Mouse (Mus musculus): ENCODE results near the gene Rxrg. TPM values are rescaled to one million over a fixed set of nuclear protein-coding genes. Genes with fewer than 3 reads are reported as not detected.
A peak's percentile ranks its signal among the peaks of the same experiment; 100 is the strongest.

Gene Rxrg
- polyA plus RNA-seq, 1 experiment from 2014 or later: 0.19 TPM

DNA sequence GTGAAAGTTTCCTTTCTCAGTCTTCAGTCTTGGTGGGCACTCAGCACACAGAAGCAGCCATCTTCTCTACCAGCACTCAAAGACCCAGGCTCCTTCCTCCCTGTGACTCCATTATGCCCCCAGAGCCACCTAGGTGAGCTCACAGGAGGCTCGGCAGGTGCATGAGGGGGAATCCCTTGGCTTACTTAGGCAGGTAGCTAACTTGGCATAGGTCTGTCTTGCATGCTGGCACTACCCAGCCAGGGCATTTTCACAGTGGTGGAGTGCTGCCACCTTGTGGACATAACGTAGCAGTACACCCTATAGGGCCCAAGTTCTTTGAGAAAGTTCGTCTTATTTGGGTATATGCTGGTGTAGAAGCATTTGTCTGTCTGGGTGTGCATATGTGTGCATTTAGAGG lies 38.8 kb downstream of the Rxrg start:
- Histone ChIP-seq H3K9ac (replicated peaks) (no peak overlapping the region), H3K27ac (ENCODE audit: low read depth) (no peak overlapping the region), H3K4me2 (ENCODE audit: low read depth, low read length) (no peak overlapping the region), H3K4me1 (ENCODE audit: insufficient read depth) (no peaks in the 10 kb centered on the region), H3K36me3 (replicated peaks; ENCODE audit: insufficient read depth, low read length) (no peaks in the 10 kb centered on the region), H3K9me3 (ENCODE audit: low read length) (no peaks in the 10 kb centered on the region), H3K27me3 (ENCODE audit: insufficient read depth, low read length) (no peaks in the 10 kb centered on the region), H3K4me3 (ENCODE audit: low read depth, low read length) (no peak overlapping the region)
- ATAC-seq: peak; percentile 40; the same call in 1 of the 2 replicates
- WGBS (ENCODE audit: insufficient replicate concordance): 7% methylated on average over 3 of the region's 3 CpGs
- peak; percentile 65 for DNase-seq
- TF ChIP-seq EP300 (IDR thresholded peaks at IDR 0.05; ENCODE audit: low read depth): no peak
- TF ChIP-seq CTCF (IDR thresholded peaks at IDR 0.05; ENCODE audit: low read depth): peak; percentile 97

DNA sequence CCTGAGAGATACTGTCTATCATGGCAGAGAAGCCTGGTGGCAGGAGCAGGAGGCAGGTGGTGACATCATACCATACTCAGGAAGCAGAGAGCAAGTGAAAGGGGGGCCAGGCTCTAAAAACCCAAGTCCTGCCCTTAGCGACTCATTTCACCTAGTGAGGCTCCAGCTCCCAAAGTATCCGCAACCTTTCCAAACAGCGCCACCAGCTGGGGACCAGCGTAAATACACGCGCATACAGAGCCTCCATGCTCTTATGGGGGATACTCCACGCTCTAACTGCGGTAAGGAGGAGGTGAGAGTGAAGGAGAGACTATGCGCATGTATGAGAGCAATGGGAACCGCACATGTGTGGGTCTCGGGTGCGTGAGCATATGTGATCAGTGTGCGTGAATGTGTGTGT lies 39.9 kb downstream of the Rxrg start:
- no peaks in the 10 kb centered on the region for H3K9me3 ChIP-seq (ENCODE audit: low read length)
- H3K9ac ChIP-seq (replicated peaks): no peak overlapping the region
- WGBS (ENCODE audit: insufficient replicate concordance): 26% methylated on average over 13 of the region's 13 CpGs
- no peaks in the 10 kb centered on the region for H3K4me1 ChIP-seq (ENCODE audit: insufficient read depth)
- no peaks in the 10 kb centered on the region for H3K36me3 ChIP-seq (replicated peaks; ENCODE audit: insufficient read depth, low read length)
- no peak overlapping the region for H3K27ac ChIP-seq (ENCODE audit: low read depth)
- H3K4me3 ChIP-seq (ENCODE audit: low read depth, low read length): no peak overlapping the region
- DNase-seq (peak; percentile 53), ATAC-seq (no peak)
- H3K27me3 ChIP-seq (ENCODE audit: insufficient read depth, low read length): no peaks in the 10 kb centered on the region
- no peak overlapping the region for H3K4me2 ChIP-seq (ENCODE audit: low read depth, low read length)
- TF ChIP-seq CTCF (IDR thresholded peaks at IDR 0.05; ENCODE audit: low read depth): peak; percentile 63
- TF ChIP-seq EP300 (IDR thresholded peaks at IDR 0.05; ENCODE audit: low read depth): no peak

DNA sequence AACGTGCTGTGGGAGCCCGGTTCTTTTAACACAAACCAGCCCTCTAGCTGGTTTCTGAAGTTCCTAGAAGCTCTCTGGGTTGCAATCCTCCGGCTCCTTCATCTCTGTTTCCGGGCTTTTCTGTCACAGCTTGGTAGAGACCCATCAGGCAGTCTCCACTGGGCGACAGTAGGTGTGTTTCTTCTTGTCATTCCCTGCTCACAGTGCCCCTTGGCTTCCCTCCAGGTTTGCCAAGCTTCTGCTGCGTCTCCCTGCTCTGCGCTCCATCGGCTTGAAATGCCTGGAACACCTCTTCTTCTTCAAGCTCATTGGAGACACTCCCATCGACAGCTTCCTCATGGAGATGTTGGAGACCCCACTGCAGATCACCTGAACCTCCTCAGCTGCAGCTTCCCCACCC lies 40.7 kb downstream of the Rxrg start:
- WGBS (ENCODE audit: insufficient replicate concordance): 68% methylated on average over 9 of the region's 9 CpGs
- Histone ChIP-seq H3K4me2 (ENCODE audit: low read depth, low read length) (no peak overlapping the region), H3K4me3 (ENCODE audit: low read depth, low read length) (no peak overlapping the region), H3K4me1 (ENCODE audit: insufficient read depth) (no peaks in the 10 kb centered on the region), H3K27me3 (ENCODE audit: insufficient read depth, low read length) (no peaks in the 10 kb centered on the region), H3K9me3 (ENCODE audit: low read length) (no peaks in the 10 kb centered on the region), H3K27ac (ENCODE audit: low read depth) (no peak overlapping the region), H3K9ac (replicated peaks) (no peak overlapping the region), H3K36me3 (replicated peaks; ENCODE audit: insufficient read depth, low read length) (no peaks in the 10 kb centered on the region)
- DNase-seq: no peak
- no peak for ATAC-seq
- TF ChIP-seq CTCF (IDR thresholded peaks at IDR 0.05; ENCODE audit: low read depth): no peak
- no peak for TF ChIP-seq EP300 (IDR thresholded peaks at IDR 0.05; ENCODE audit: low read depth)

DNA sequence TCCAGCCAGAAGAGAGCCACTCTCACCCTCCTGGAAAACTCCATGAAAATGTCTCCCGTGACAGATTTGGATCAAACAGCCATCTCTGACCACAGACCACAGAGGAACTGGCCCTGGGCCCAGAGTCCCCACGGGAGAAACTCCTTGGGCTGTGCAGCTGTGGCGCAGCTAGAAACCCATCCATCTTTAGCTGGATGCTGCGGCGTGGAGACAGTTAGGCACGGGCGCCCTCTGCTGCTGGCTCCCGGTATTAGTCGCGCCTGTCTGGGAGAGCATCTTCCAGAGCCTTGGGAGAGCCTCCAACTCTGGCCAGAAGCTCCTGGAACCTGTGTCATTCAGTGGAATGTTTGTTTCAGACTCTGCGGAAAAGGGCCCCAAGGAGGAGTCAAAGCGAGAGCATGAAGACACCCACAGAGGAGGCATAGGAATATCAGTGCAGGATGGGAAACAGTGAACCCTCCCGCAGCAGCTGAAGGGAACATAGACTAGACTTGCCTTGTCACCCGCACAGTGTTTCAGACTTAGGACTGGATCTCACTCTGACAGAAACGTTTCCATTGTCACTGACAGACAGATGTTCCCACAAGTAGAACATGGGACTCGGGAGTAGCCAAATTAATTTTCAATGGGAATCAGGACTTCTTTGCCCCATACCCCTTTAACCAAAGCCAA lies 46.8 kb downstream of the Rxrg start:
- Histone ChIP-seq H3K36me3 (replicated peaks; ENCODE audit: insufficient read depth, low read length) (no peaks in the 10 kb centered on the region), H3K27me3 (ENCODE audit: insufficient read depth, low read length) (peaks cover 4% of the 10 kb centered on the region; the same call in 1 of the 2 replicates), H3K4me2 (ENCODE audit: low read depth, low read length) (no peak overlapping the region), H3K9me3 (ENCODE audit: low read length) (no peaks in the 10 kb centered on the region), H3K27ac (ENCODE audit: low read depth) (no peak overlapping the region), H3K4me1 (ENCODE audit: insufficient read depth) (no peaks in the 10 kb centered on the region), H3K9ac (replicated peaks) (no peak overlapping the region), H3K4me3 (ENCODE audit: low read depth, low read length) (no peak overlapping the region)
- no peak for ATAC-seq
- TF ChIP-seq CTCF (IDR thresholded peaks at IDR 0.05; ENCODE audit: low read depth) (peak; percentile 77), EP300 (IDR thresholded peaks at IDR 0.05; ENCODE audit: low read depth) (no peak)
- DNase-seq: peak; percentile 80
- WGBS (ENCODE audit: insufficient replicate concordance): 16% methylated on average over 16 of the region's 16 CpGs

DNA sequence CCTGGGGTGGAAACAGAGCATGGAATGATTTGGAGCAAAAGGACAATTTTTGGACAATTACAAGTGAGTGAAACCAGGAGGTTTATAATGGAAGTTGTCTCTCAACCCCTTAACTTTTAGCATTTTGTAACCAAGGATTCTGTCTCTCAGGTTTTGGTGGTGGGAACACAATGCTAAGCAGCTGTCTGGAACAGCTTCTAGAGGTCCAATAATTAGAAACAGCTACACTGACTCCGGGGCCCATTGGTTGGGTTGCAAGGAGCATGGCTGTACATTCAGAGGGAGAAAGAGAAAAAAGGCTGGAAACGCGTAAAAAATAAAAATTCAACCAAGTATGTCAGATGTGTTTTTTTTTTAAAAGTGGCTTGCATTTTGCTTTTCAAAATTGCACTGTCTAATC lies 50.5 kb downstream of the Rxrg start:
- H3K9ac ChIP-seq (replicated peaks): no peak overlapping the region
- H3K27me3 ChIP-seq (ENCODE audit: insufficient read depth, low read length): peaks cover 4% of the 10 kb centered on the region; the same call in 1 of the 2 replicates
- no peaks in the 10 kb centered on the region for H3K36me3 ChIP-seq (replicated peaks; ENCODE audit: insufficient read depth, low read length)
- H3K4me3 ChIP-seq (ENCODE audit: low read depth, low read length): no peak overlapping the region
- TF ChIP-seq CTCF (IDR thresholded peaks at IDR 0.05; ENCODE audit: low read depth) (no peak), EP300 (IDR thresholded peaks at IDR 0.05; ENCODE audit: low read depth) (no peak)
- no peaks in the 10 kb centered on the region for H3K4me1 ChIP-seq (ENCODE audit: insufficient read depth)
- no peak overlapping the region for H3K4me2 ChIP-seq (ENCODE audit: low read depth, low read length)
- no peaks in the 10 kb centered on the region for H3K9me3 ChIP-seq (ENCODE audit: low read length)
- WGBS (ENCODE audit: insufficient replicate concordance): 89% methylated on average over 3 of the region's 3 CpGs
- no peak overlapping the region for H3K27ac ChIP-seq (ENCODE audit: low read depth)
- ATAC-seq: no peak
- DNase-seq: no peak

DNA sequence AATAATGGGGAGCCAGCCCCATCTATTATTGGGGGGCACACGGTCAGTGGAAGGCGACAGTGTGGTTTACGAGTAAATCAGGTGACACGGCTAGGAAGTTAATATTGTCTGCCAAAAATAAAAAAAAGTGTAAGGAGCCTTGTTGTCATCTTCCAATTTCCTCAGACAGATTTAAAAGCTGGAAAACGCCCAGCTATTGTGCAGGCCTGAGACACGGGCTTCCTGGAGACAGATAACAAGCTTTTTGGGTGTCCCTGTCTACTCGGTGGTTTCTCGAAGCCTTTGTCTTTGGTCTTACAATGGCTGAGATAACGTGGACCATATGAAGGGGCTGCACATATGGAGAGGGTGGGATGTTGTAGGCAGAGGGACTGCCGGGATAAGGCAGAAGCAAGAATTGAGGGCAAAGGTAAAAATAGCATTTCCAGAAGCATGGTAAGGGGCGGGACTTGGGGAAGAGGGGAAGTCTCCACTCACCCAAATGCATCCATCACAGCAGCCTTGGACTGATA lies 51.0 kb downstream of the Rxrg start:
- Histone ChIP-seq H3K4me3 (ENCODE audit: low read depth, low read length) (no peak overlapping the region), H3K4me1 (ENCODE audit: insufficient read depth) (no peaks in the 10 kb centered on the region), H3K9me3 (ENCODE audit: low read length) (no peaks in the 10 kb centered on the region), H3K4me2 (ENCODE audit: low read depth, low read length) (no peak overlapping the region), H3K9ac (replicated peaks) (no peak overlapping the region), H3K27me3 (ENCODE audit: insufficient read depth, low read length) (peaks cover 4% of the 10 kb centered on the region; the same call in 1 of the 2 replicates), H3K27ac (ENCODE audit: low read depth) (no peak overlapping the region), H3K36me3 (replicated peaks; ENCODE audit: insufficient read depth, low read length) (no peaks in the 10 kb centered on the region)
- 57% methylated on average over 11 of the region's 11 CpGs for WGBS (ENCODE audit: insufficient replicate concordance)
- DNase-seq: no peak
- TF ChIP-seq CTCF (IDR thresholded peaks at IDR 0.05; ENCODE audit: low read depth) (no peak), EP300 (IDR thresholded peaks at IDR 0.05; ENCODE audit: low read depth) (no peak)
- no peak; the same call in 1 of the 2 replicates for ATAC-seq
